Mouse (Mus musculus): ENCODE results near the gene Bicdl2. TPM values are rescaled to one million over a fixed set of nuclear protein-coding genes. Genes with fewer than 3 reads are reported as not detected.

Bicdl2 gene
- total RNA-seq, 2 experiments from 2014 or later = not detected

- intact Hi-C loops (cut with DNase I) = loop anchor here (5.0 kb wide), 1 partner anchor 132 kb away; no protein-coding TSS in a partner anchor
- DNase-seq = no peak
These were observed 44.4 kb downstream of the Bicdl2 start for GRCm38 (mm10) chr17:23704741-23705140.

- intact Hi-C loops (cut with DNase I) = loop anchor here (2.0 to 5.0 kb wide), 2 partner anchors 45 to 133 kb away; partner anchors contain the start of gene Bicdl2
These were observed 45.3 kb downstream of the Bicdl2 start for GRCm38 (mm10) chr17:23705525-23706104.

DNA sequence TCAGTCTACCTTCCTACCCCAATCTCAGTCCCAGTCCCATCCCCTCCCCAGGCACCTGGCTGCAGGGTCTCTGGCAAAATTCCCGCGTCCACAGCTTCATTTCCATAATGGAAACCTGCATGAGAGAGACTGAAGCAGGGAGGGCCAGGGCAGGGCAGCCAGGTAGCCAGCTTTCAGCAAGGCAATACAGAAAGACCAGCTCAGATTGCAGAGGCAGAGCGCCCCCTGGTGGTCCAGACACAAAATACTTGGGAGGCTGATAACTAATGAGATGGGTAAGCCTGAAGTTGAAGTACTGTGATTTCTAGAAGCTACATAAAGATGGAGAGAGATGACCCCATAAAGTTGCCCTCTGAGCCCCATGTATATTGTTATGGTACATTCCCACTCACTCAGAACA, 45.9 kb downstream of the Bicdl2 start:
- intact Hi-C loops (cut with DNase I) = loop anchor here (2.0 to 5.0 kb wide), 2 partner anchors 45 to 134 kb away; partner anchors contain the start of gene Bicdl2
- DNase-seq = peak; percentile 55 to 62

More at GRCm38 (mm10) chr17:23705525-23706104, 45.3 kb downstream of the Bicdl2 start:
- no peak for DNase-seq

DNA sequence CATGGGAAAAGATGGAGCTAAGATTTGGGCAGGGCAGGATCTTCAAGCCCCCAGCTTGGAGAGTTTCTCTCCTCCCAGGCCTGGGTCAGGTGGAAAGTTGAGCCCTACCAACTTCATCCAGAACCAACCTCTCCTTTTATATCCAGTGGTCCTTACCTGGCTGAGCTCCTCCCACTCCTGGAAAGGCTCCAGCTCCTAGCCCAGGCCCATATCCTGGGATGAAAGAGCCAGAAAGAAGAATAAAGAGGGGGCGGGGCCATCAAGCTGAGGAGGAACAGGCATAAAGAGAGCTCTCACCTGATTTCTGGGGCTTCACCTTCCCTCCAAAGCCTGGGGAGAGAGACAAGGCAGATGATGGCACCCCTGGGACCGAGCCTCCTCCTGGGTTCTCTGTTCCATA, 56.7 kb downstream of the Bicdl2 start:
- intact Hi-C loops (cut with DNase I) = no loop called here
- DNase-seq = no peak

Other genes starting within 250 kb of the Bicdl2 start
- not detected for gene Vmn2r117, start 180.8 kb upstream of the Bicdl2 start, total RNA-seq (2021)
- 1 to 10 TPM; 1.8 TPM for gene Zfp213, start 96.3 kb upstream of the Bicdl2 start, total RNA-seq (2021)
- gene Zfp13, start 61.0 kb upstream of the Bicdl2 start, total RNA-seq (2021) = 1 to 10 TPM; 1.5 to 1.8 TPM
- not detected for gene Zscan10, start 59.6 kb upstream of the Bicdl2 start, total RNA-seq (2021)
- gene Mmp25, start 15.2 kb upstream of the Bicdl2 start, total RNA-seq (2021) = not detected
- 100 to 1,000 TPM; 125 TPM for gene Hcfc1r1, start 13.1 kb downstream of the Bicdl2 start, total RNA-seq (2021)
- gene Thoc6, start 13.4 kb downstream of the Bicdl2 start, total RNA-seq (2021) = 1 to 10 TPM; 7.6 to 9.2 TPM
- gene Tnfrsf12a, start 17.0 kb downstream of the Bicdl2 start, total RNA-seq (2021) = 10 to 100 TPM; 38.1 to 49.0 TPM
- not detected for gene Cldn6, start 18.7 kb downstream of the Bicdl2 start, total RNA-seq (2021)
- gene Cldn9, start 23.5 kb downstream of the Bicdl2 start, total RNA-seq (2021) = not detected
- not detected for gene 1520401A03Rik, start 62.3 kb downstream of the Bicdl2 start, total RNA-seq (2021)
- gene Pkmyt1, start 65.8 kb downstream of the Bicdl2 start, total RNA-seq (2021) = under 1 TPM; 0.52 to 0.64 TPM
- 1 to 10 TPM; 3.6 to 4.0 TPM for gene Paqr4, start 80.4 kb downstream of the Bicdl2 start, total RNA-seq (2021)
- not detected for gene Kremen2, start 85.3 kb downstream of the Bicdl2 start, total RNA-seq (2021)
- 10 to 100 TPM; 34.3 to 38.0 TPM for gene Flywch1, start 111.1 kb downstream of the Bicdl2 start, total RNA-seq (2021)
- gene Flywch2, start 125.6 kb downstream of the Bicdl2 start, total RNA-seq (2021) = under 1 TPM in 1 of 2 experiments, not detected in 1; 0.46 TPM
- gene Srrm2, start 130.0 kb downstream of the Bicdl2 start, total RNA-seq (2021) = 100 to 1,000 TPM; 153 to 189 TPM
- gene Elob, start 168.6 kb downstream of the Bicdl2 start, total RNA-seq (2021) = 100 to 1,000 TPM; 270 to 297 TPM
- gene Prss33, start 175.6 kb downstream of the Bicdl2 start, total RNA-seq (2021) = not detected
- not detected for gene Prss32, start 183.3 kb downstream of the Bicdl2 start, total RNA-seq (2021)
- under 1 TPM in 1 of 2 experiments, not detected in 1; 0.37 TPM for gene Prss41, start 183.7 kb downstream of the Bicdl2 start, total RNA-seq (2021)
- not detected for gene Prss21, start 207.6 kb downstream of the Bicdl2 start, total RNA-seq (2021)
- not detected for gene Dcpp1, start 220.4 kb downstream of the Bicdl2 start, total RNA-seq (2021)
- gene Dcpp2, start 220.4 kb downstream of the Bicdl2 start, total RNA-seq (2021) = not detected